Mouse (Mus musculus) CH12.LX (cell line): ENCODE results near the gene Phlda1. TPM values are rescaled to one million over a fixed set of nuclear protein-coding genes. Genes with fewer than 3 reads are reported as not detected.
A peak's percentile ranks its signal among the peaks of the same experiment; 100 is the strongest.

ENCODE experiments used
- DNase-seq: peaks from one replicate; pipeline ENCODE4 v3.0.0-alpha.2; 2013; ENCODE audit errors: extremely low read depth
- H3K27ac ChIP-seq: 2 replicates; pipeline ENCODE4 v1.5.1; 2012; ENCODE audit warnings: low read depth, mild to moderate bottlenecking, control low read depth, moderate library complexity; ENCODE audit not compliant: insufficient read depth
- H3K27me3 ChIP-seq: replicated peaks from 2 replicates; pipeline ENCODE3; 2012; ENCODE audit warnings: inconsistent platforms
- H3K36me3 ChIP-seq, 2 experiments: replicated peaks in 1 of 2; 2 replicates each; pipeline versions ENCODE3 to v1.6.1; 2012; ENCODE audit warnings: inconsistent platforms in 1 of 2, low read length in 1 of 2, mild to moderate bottlenecking in 1 of 2, mixed read lengths in 1 of 2, moderate library complexity in 1 of 2; ENCODE audit not compliant: control insufficient read depth in 1 of 2, insufficient read depth in 1 of 2
- H3K4me1 ChIP-seq, 2 experiments: 2 replicates each; pipeline ENCODE4 v1.6.1; 2012; ENCODE audit warnings: inconsistent platforms in 1 of 2, moderate library complexity in 1 of 2; ENCODE audit not compliant: insufficient read depth in 2 of 2, control insufficient read depth in 1 of 2
- H3K4me2 ChIP-seq: 2 replicates; pipeline ENCODE4 v1.6.1; 2012; ENCODE audit warnings: low read depth, mild to moderate bottlenecking, control low read depth; ENCODE audit not compliant: poor library complexity, insufficient read depth, severe bottlenecking
- H3K4me3 ChIP-seq, 3 experiments: fragments of 150-350 bp in 1 of 3; sonication (generic) in 1 of 3; replicated peaks in 1 of 3; 2 replicates each; pipeline versions ENCODE3 to v1.5.1; 2011 to 2012; ENCODE audit warnings: low read depth in 2 of 3, low read length in 2 of 3, mild to moderate bottlenecking in 2 of 3, moderate library complexity in 2 of 3, control low read depth in 1 of 3, improper control_type of control experiment in 1 of 3, inconsistent platforms in 1 of 3, mixed read lengths in 1 of 3; ENCODE audit not compliant: poor library complexity in 1 of 3
- H3K79me2 ChIP-seq: replicated peaks from 2 replicates; pipeline ENCODE4 v1.6.1; 2012; ENCODE audit warnings: mild to moderate bottlenecking, moderate library complexity; ENCODE audit not compliant: control insufficient read depth, poor library complexity, insufficient read depth, severe bottlenecking; ENCODE audit errors: extremely low read depth
- H3K9ac ChIP-seq: 2 replicates; pipeline ENCODE4 v1.6.1; 2012; ENCODE audit warnings: low read depth, mild to moderate bottlenecking, control low read depth, moderate library complexity; ENCODE audit not compliant: insufficient read depth
- H3K9me3 ChIP-seq: replicated peaks from 2 replicates; pipeline ENCODE3; 2012; ENCODE audit warnings: low read length, inconsistent platforms, mixed read lengths
- BHLHE40 ChIP-seq: IDR thresholded peaks from 2 replicates; pipeline ENCODE4 v1.6.1; 2011; ENCODE audit warnings: mild to moderate bottlenecking, low read depth, low read length, improper control_type of control experiment
- CHD2 ChIP-seq: IDR thresholded peaks from 2 replicates; pipeline ENCODE4 v1.6.1; 2011; ENCODE audit warnings: low read length, improper control_type of control experiment
- E2F4 ChIP-seq: IDR thresholded peaks from 2 replicates; pipeline ENCODE4 v1.6.1; 2011; ENCODE audit warnings: low read depth, low read length, improper control_type of control experiment; ENCODE audit not compliant: insufficient replicate concordance
- EP300 ChIP-seq: IDR thresholded peaks from 2 replicates; pipeline ENCODE4 v1.6.1; 2011; ENCODE audit warnings: low read length, improper control_type of control experiment
- ETS1 ChIP-seq: conservative IDR thresholded peaks from 2 replicates; pipeline ENCODE4 v1.6.1; 2012; ENCODE audit warnings: low read depth, mild to moderate bottlenecking, inconsistent platforms, low read length, improper control_type of control experiment, moderate library complexity
- GABPA ChIP-seq: IDR thresholded peaks from 2 replicates; pipeline ENCODE4 v1.6.1; 2012; ENCODE audit warnings: low read depth, low read length, improper control_type of control experiment, inconsistent platforms; ENCODE audit not compliant: insufficient replicate concordance
- HCFC1 ChIP-seq: IDR thresholded peaks from 2 replicates; pipeline ENCODE4 v1.6.1; 2012; ENCODE audit warnings: low read depth, mild to moderate bottlenecking, inconsistent platforms, low read length, improper control_type of control experiment
- IRF4 ChIP-seq: IDR thresholded peaks from 2 replicates; pipeline ENCODE4 v1.6.1; 2014; ENCODE audit warnings: low read depth, mild to moderate bottlenecking, inconsistent platforms, low read length, improper control_type of control experiment
- JUN ChIP-seq: IDR thresholded peaks from 2 replicates; pipeline ENCODE4 v1.6.1; 2011; ENCODE audit warnings: low read depth, mild to moderate bottlenecking, low read length, improper control_type of control experiment, moderate library complexity; ENCODE audit not compliant: insufficient read depth
- JUND ChIP-seq: conservative IDR thresholded peaks from 2 replicates; pipeline ENCODE4 v1.6.1; 2011; ENCODE audit warnings: low read depth, low read length, improper control_type of control experiment
- KAT2A ChIP-seq: IDR thresholded peaks from 2 replicates; pipeline ENCODE4 v1.6.1; 2012; ENCODE audit warnings: low read length, improper control_type of control experiment, inconsistent platforms; ENCODE audit not compliant: insufficient replicate concordance
- MAZ ChIP-seq: IDR thresholded peaks from 2 replicates; pipeline ENCODE4 v1.6.1; 2012; ENCODE audit warnings: low read depth, mild to moderate bottlenecking, inconsistent platforms, low read length, improper control_type of control experiment, moderate library complexity
- MEF2A ChIP-seq: IDR thresholded peaks from 2 replicates; pipeline ENCODE4 v1.6.1; 2014; ENCODE audit warnings: low read depth, mild to moderate bottlenecking, inconsistent platforms, low read length, improper control_type of control experiment, borderline replicate concordance
- MXI1 ChIP-seq: IDR thresholded peaks from 2 replicates; pipeline ENCODE4 v1.6.1; 2011; ENCODE audit warnings: mild to moderate bottlenecking, low read depth, low read length, improper control_type of control experiment
- POLR2AphosphoS2 ChIP-seq: IDR thresholded peaks from 2 replicates; pipeline ENCODE4 v1.6.1; 2011; ENCODE audit warnings: low read depth, low read length, improper control_type of control experiment
- RAD21 ChIP-seq: IDR thresholded peaks from 2 replicates; pipeline ENCODE4 v1.6.1; 2011; ENCODE audit warnings: low read depth, mild to moderate bottlenecking, low read length, improper control_type of control experiment, moderate library complexity
- SIN3A ChIP-seq: IDR thresholded peaks from 2 replicates; pipeline ENCODE4 v1.6.1; 2012; ENCODE audit warnings: low read length, improper control_type of control experiment, inconsistent platforms
- TBP ChIP-seq: conservative IDR thresholded peaks from 2 replicates; pipeline ENCODE4 v1.6.1; 2011; ENCODE audit warnings: low read depth, low read length, improper control_type of control experiment
- UBTF ChIP-seq: IDR thresholded peaks from 2 replicates; pipeline ENCODE4 v1.6.1; 2012; ENCODE audit warnings: low read depth, mild to moderate bottlenecking, inconsistent platforms, low read length, improper control_type of control experiment, moderate library complexity
- USF2 ChIP-seq: conservative IDR thresholded peaks from 2 replicates; pipeline ENCODE4 v1.6.1; 2011; ENCODE audit warnings: low read depth, low read length, improper control_type of control experiment
- ZKSCAN1 ChIP-seq: IDR thresholded peaks from 2 replicates; pipeline ENCODE4 v1.6.1; 2012; ENCODE audit warnings: low read depth, inconsistent platforms, low read length, improper control_type of control experiment, borderline replicate concordance
- ZNF384 ChIP-seq: IDR thresholded peaks from 2 replicates; pipeline ENCODE4 v1.6.1; 2012; ENCODE audit warnings: low read depth, low read length, improper control_type of control experiment, inconsistent platforms
- dilution Hi-C: fragments of 300-500 bp; cut with MboI; formaldehyde crosslinking; loops from 2 replicates; pipeline ENCODE4 v1.14.3; 2020; ENCODE audit warnings: low sequenced_read_pairs; ENCODE audit not compliant: extremely low pct_unique_long_range_greater_than_20kb, extremely low pct_ligation_motif_present
- in situ Hi-C: fragments of 300-500 bp; cut with MboI; formaldehyde crosslinking; loops from 3 replicates; pipeline ENCODE4 v1.14.3; 2019; ENCODE audit warnings: low sequenced_read_pairs, low pct_ligation_motif_present, low pct_unique_long_range_greater_than_20kb, mixed read lengths
- polyA plus RNA-seq: library from polyadenylated mRNA; unstranded; fragments of >175 nt; gene quantifications from 2 replicates; pipeline ENCODE4 v1.2.1, GENCODE M21; 2012; ENCODE audit warnings: low read depth; ENCODE audit not compliant: insufficient read length
- total RNA-seq, 2 experiments: library from RNA; depleted of rRNA; stranded (reverse); fragments of 300-350 nt in 1 of 2; fragments of >200 nt in 1 of 2; gene quantifications; 2 replicates each; pipeline ENCODE4 v1.2.3; 2012 to 2014

Gene Phlda1
- total and polyA plus RNA-seq, 3 experiments, result 1.9 to 11.6 (median 2.1) TPM

GRCm38 (mm10) chr10:111543106-111543505 lies 37.0 kb downstream of the Phlda1 start:
- Histone ChIP-seq H3K27me3 (no peaks in the 10 kb centered on the region), H3K4me3 (no peak overlapping the region), H3K4me1 (peaks cover 15 to 20% of the 10 kb centered on the region in 2 experiments), H3K79me2 (no peaks in the 10 kb centered on the region), H3K27ac (no peak overlapping the region), H3K9ac (no peak overlapping the region), H3K9me3 (no peaks in the 10 kb centered on the region), H3K4me2 (no peak overlapping the region), H3K36me3 (no peaks in the 10 kb centered on the region)
- DNase-seq, result no peak
- in situ Hi-C loops, result no loop called here
- dilution Hi-C loops, result no loop called here
- TF ChIP-seq TBP, result no peak
- TF ChIP-seq MAZ, result no peak
- TF ChIP-seq ETS1, result no peak
- TF ChIP-seq E2F4, result no peak
- TF ChIP-seq RAD21, result no peak
- TF ChIP-seq UBTF, result no peak
- TF ChIP-seq KAT2A, result no peak
- no peak for TF ChIP-seq POLR2AphosphoS2
- no peak for TF ChIP-seq ZKSCAN1
- no peak for TF ChIP-seq SIN3A
- TF ChIP-seq EP300, result no peak
- no peak for TF ChIP-seq JUN
- no peak for TF ChIP-seq ZNF384
- TF ChIP-seq MEF2A, result no peak
- no peak for TF ChIP-seq JUND
- TF ChIP-seq USF2, result no peak
- no peak for TF ChIP-seq HCFC1
- no peak for TF ChIP-seq CHD2

GRCm38 (mm10) chr10:111543781-111544260 lies 37.7 kb downstream of the Phlda1 start:
- TF ChIP-seq CHD2 (no peak), ETS1 (0 out of 2 replicates have a peak, but pooled peaks have one; percentile 35), POLR2AphosphoS2 (no peak), JUND (peak; percentile 33; the same call in 1 of the 2 replicates), IRF4 (peak; percentile 24; the same call in 1 of the 2 replicates), BHLHE40 (peak; percentile 47), KAT2A (no peak), E2F4 (no peak), MXI1 (no peak), GABPA (no peak)
- in situ Hi-C loops (no loop called here), dilution Hi-C loops (no loop called here)
- peaks cover 15 to 20% of the 10 kb centered on the region in 2 experiments for H3K4me1 ChIP-seq
- H3K27me3 ChIP-seq, result no peaks in the 10 kb centered on the region
- H3K4me3 ChIP-seq, result no peak overlapping the region
- H3K4me2 ChIP-seq, result no peak overlapping the region
- H3K27ac ChIP-seq, result no peak overlapping the region
- H3K9ac ChIP-seq, result no peak overlapping the region
- DNase-seq, result peak; percentile 48
- H3K79me2 ChIP-seq, result no peaks in the 10 kb centered on the region
- H3K36me3 ChIP-seq, result no peaks in the 10 kb centered on the region
- H3K9me3 ChIP-seq, result no peaks in the 10 kb centered on the region
